Mouse (Mus musculus): ENCODE results near the gene Vmn2r23. TPM values are rescaled to one million over a fixed set of nuclear protein-coding genes. Genes with fewer than 3 reads are reported as not detected.
A peak's percentile ranks its signal among the peaks of the same experiment; 100 is the strongest.
"Not testable (repeated sequence)": the region's sequence is repeated elsewhere in the genome, so short reads cannot be mapped to it uniquely, and the experiment has no call there.

Vmn2r23 gene
- not detected in 2 replicates for polyA plus RNA-seq (2011; ENCODE audit: insufficient read depth, insufficient read length, low read depth, missing spikeins)

DNA sequence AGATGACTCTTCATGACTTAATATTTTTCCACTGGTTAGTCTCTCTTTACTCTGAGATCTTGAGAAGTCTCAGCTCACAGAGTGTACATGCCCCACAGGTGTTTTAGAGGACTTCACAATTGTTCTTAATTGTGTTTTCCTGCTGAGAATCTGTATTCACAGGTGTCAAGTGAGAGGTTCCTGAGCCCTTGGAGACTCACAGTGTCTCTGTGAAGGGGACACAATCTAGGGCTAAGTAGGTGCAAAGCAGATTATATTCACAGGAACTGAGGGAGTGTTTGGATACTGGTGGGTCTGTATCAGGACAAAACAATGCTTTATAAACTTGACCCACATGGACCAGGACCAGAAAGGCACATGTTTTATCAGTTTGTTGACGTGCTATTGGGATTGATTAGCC is at the start of gene Vmn2r23:
Gene Vmn2r23 (plus strand): TSS at position 301 of the 400 bp plus-strand sequence.
- TF ChIP-seq POLR2A (IDR thresholded peaks at IDR 0.05; ENCODE audit: insufficient read depth, low read length), result no peak
- TF ChIP-seq EP300 (IDR thresholded peaks at IDR 0.05; ENCODE audit: insufficient read depth, low read depth, low read length), result no peak
- TF ChIP-seq CTCF (IDR thresholded peaks at IDR 0.05; ENCODE audit: low read depth, low read length), result no peak
- Histone ChIP-seq H3K36me3 (ENCODE audit: control insufficient read depth, insufficient read depth, low read length, poor library complexity, severe bottlenecking) (no peaks in the 10 kb centered on the region), H3K4me3 (ENCODE audit: low read depth, low read length) (no peak within 1 kb of the TSS), H3K9me3 (replicated peaks; ENCODE audit: control insufficient read depth, insufficient read depth, low read length, poor library complexity, severe bottlenecking) (no peaks in the 10 kb centered on the region), H3K9ac (ENCODE audit: low read depth, poor library complexity, severe bottlenecking) (no peak within 1 kb of the TSS), H3K27ac (ENCODE audit: insufficient read depth, low read length) (no peak within 1 kb of the TSS), H3K4me1 (ENCODE audit: control insufficient read depth, insufficient read depth, low read length) (peaks cover 1% of the 10 kb centered on the region), H3K27me3 (ENCODE audit: control insufficient read depth, insufficient read depth, low read length, poor library complexity, severe bottlenecking) (no peaks in the 10 kb centered on the region)

DNA sequence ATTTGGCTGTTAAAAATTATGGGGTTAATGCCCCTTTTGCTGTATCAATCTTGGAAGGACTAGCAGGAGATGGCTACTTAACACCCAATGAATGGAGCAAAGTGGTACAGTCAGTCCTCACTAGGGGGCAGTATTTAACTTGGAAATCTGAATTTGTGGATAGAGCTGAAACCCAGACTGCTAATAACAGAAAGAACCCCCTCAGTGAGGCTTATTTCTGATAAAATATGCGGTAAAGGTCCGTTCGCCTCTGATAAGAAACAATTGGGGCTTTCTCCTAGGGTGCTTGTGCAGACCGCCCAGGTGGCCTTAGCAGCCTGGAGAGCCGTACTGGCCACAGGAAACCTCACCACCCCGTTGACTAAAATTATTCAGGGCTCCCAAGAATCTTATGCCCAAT is 45.4 kb upstream of the Vmn2r23 start:
- Histone ChIP-seq H3K9ac (ENCODE audit: low read depth, poor library complexity, severe bottlenecking) (no peak overlapping the region), H3K36me3 (ENCODE audit: control insufficient read depth, insufficient read depth, low read length, poor library complexity, severe bottlenecking) (no peaks in the 10 kb centered on the region), H3K4me3 (ENCODE audit: low read depth, low read length) (no peak overlapping the region), H3K27me3 (ENCODE audit: control insufficient read depth, insufficient read depth, low read length, poor library complexity, severe bottlenecking) (no peaks in the 10 kb centered on the region), H3K4me1 (ENCODE audit: control insufficient read depth, insufficient read depth, low read length) (no peaks in the 10 kb centered on the region), H3K27ac (ENCODE audit: insufficient read depth, low read length) (no peak overlapping the region), H3K9me3 (replicated peaks; ENCODE audit: control insufficient read depth, insufficient read depth, low read length, poor library complexity, severe bottlenecking) (peaks cover 13% of the 10 kb centered on the region; the same call in 1 of the 2 replicates)
- no peak for TF ChIP-seq POLR2A (IDR thresholded peaks at IDR 0.05; ENCODE audit: insufficient read depth, low read length)
- TF ChIP-seq EP300 (IDR thresholded peaks at IDR 0.05; ENCODE audit: insufficient read depth, low read depth, low read length), result no peak
- TF ChIP-seq CTCF (IDR thresholded peaks at IDR 0.05; ENCODE audit: low read depth, low read length), result no peak

GRCm38 (mm10) chr6:123696639-123697038 is 5.8 kb upstream of the Vmn2r23 start:
- not testable (repeated sequence) for H3K9ac ChIP-seq (ENCODE audit: low read depth, poor library complexity, severe bottlenecking); H3K27me3 ChIP-seq (ENCODE audit: control insufficient read depth, insufficient read depth, low read length, poor library complexity, severe bottlenecking); H3K4me1 ChIP-seq (ENCODE audit: control insufficient read depth, insufficient read depth, low read length); H3K4me3 ChIP-seq (ENCODE audit: low read depth, low read length); H3K9me3 ChIP-seq (replicated peaks; ENCODE audit: control insufficient read depth, insufficient read depth, low read length, poor library complexity, severe bottlenecking); H3K36me3 ChIP-seq (ENCODE audit: control insufficient read depth, insufficient read depth, low read length, poor library complexity, severe bottlenecking)
- H3K27ac ChIP-seq (ENCODE audit: insufficient read depth, low read length), result peak overlapping the region; percentile 91
- TF ChIP-seq EP300 (IDR thresholded peaks at IDR 0.05; ENCODE audit: insufficient read depth, low read depth, low read length), result 0 out of 2 replicates have a peak, but pooled peaks have one; percentile 50

DNA sequence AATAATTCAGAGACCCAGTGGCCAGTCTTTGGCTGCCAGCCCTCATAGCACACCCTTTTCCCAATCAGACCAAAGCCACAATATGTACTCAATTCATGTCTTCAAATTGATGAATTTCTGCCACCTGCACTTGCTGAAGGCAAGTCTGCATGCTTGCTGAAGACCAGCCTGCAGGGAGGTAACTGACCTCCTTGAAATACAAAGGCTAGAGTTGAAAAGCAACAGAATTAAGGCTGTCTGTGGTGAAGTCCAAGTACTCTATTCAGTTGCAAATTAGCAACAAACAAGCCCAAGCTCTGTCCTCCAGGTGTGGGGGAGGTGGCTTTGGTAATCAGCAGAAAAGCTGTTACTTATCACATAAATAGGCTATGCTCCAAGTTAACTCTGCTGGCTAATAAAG is 5.3 kb upstream of the Vmn2r23 start:
- Histone ChIP-seq H3K27me3 (ENCODE audit: control insufficient read depth, insufficient read depth, low read length, poor library complexity, severe bottlenecking) (no peaks in the 10 kb centered on the region), H3K4me1 (ENCODE audit: control insufficient read depth, insufficient read depth, low read length) (peaks cover 1% of the 10 kb centered on the region), H3K9ac (ENCODE audit: low read depth, poor library complexity, severe bottlenecking) (no peak overlapping the region), H3K9me3 (replicated peaks; ENCODE audit: control insufficient read depth, insufficient read depth, low read length, poor library complexity, severe bottlenecking) (peaks cover 5% of the 10 kb centered on the region; the same call in 1 of the 2 replicates), H3K4me3 (ENCODE audit: low read depth, low read length) (no peak overlapping the region), H3K27ac (ENCODE audit: insufficient read depth, low read length) (peak overlapping the region; percentile 91), H3K36me3 (ENCODE audit: control insufficient read depth, insufficient read depth, low read length, poor library complexity, severe bottlenecking) (no peaks in the 10 kb centered on the region)
- TF ChIP-seq CTCF (IDR thresholded peaks at IDR 0.05; ENCODE audit: low read depth, low read length) (no peak), EP300 (IDR thresholded peaks at IDR 0.05; ENCODE audit: insufficient read depth, low read depth, low read length) (peak; percentile 74)

GRCm38 (mm10) chr6:123770031-123770430 is 67.6 kb downstream of the Vmn2r23 start:
- Histone ChIP-seq H3K27me3 (ENCODE audit: control insufficient read depth, insufficient read depth, low read length, poor library complexity, severe bottlenecking) (no peaks in the 10 kb centered on the region), H3K9ac (ENCODE audit: low read depth, poor library complexity, severe bottlenecking) (no peak overlapping the region), H3K4me1 (ENCODE audit: control insufficient read depth, insufficient read depth, low read length) (no peaks in the 10 kb centered on the region), H3K9me3 (replicated peaks; ENCODE audit: control insufficient read depth, insufficient read depth, low read length, poor library complexity, severe bottlenecking) (no peaks in the 10 kb centered on the region), H3K4me3 (ENCODE audit: low read depth, low read length) (no peak overlapping the region), H3K36me3 (ENCODE audit: control insufficient read depth, insufficient read depth, low read length, poor library complexity, severe bottlenecking) (no peaks in the 10 kb centered on the region), H3K27ac (ENCODE audit: insufficient read depth, low read length) (no peak overlapping the region)
- TF ChIP-seq EP300 (IDR thresholded peaks at IDR 0.05; ENCODE audit: insufficient read depth, low read depth, low read length) (no peak), POLR2A (IDR thresholded peaks at IDR 0.05; ENCODE audit: insufficient read depth, low read length) (no peak), CTCF (IDR thresholded peaks at IDR 0.05; ENCODE audit: low read depth, low read length) (no peak)

- H3K27ac ChIP-seq (ENCODE audit: insufficient read depth, low read length), result no peak within 1 kb of the TSS
- H3K4me1 ChIP-seq (ENCODE audit: control insufficient read depth, insufficient read depth, low read length), result no peaks in the 10 kb centered on the region
- no peaks in the 10 kb centered on the region for H3K27me3 ChIP-seq (ENCODE audit: control insufficient read depth, insufficient read depth, low read length, poor library complexity, severe bottlenecking)
- no peak for TF ChIP-seq EP300 (IDR thresholded peaks at IDR 0.05; ENCODE audit: insufficient read depth, low read depth, low read length)
- no peak for TF ChIP-seq CTCF (IDR thresholded peaks at IDR 0.05; ENCODE audit: low read depth, low read length)
- TF ChIP-seq POLR2A (IDR thresholded peaks at IDR 0.05; ENCODE audit: insufficient read depth, low read length), result no peak
- no peak within 1 kb of the TSS for H3K9ac ChIP-seq (ENCODE audit: low read depth, poor library complexity, severe bottlenecking)
- no peaks in the 10 kb centered on the region for H3K36me3 ChIP-seq (ENCODE audit: control insufficient read depth, insufficient read depth, low read length, poor library complexity, severe bottlenecking)
- no peaks in the 10 kb centered on the region for H3K9me3 ChIP-seq (replicated peaks; ENCODE audit: control insufficient read depth, insufficient read depth, low read length, poor library complexity, severe bottlenecking)
- H3K4me3 ChIP-seq (ENCODE audit: low read depth, low read length), result no peak within 1 kb of the TSS
Measured at GRCm38 (mm10) chr6:123778579-123778978, 76.1 kb downstream of the Vmn2r23 start, which contains the start of gene Vmn2r24. Vmn2r24 (plus strand) TSS chr6:123778879.

Measured in ES-Bruce4 (cell line).